Mouse (Mus musculus): Measurements from ENCODE around the gene Zbtb12.
"Not testable (repeated sequence)": the region's sequence is repeated elsewhere in the genome, so short reads cannot be mapped to it uniquely, and the experiment has no call there.

Gene Zbtb12

GRCm38 (mm10) chr17:34900826-34901225 is 21.5 kb downstream of the Zbtb12 start:
- DNase-seq (ENCODE audit: low read depth, low spot score), result not testable (repeated sequence)

- not testable (repeated sequence) for DNase-seq (ENCODE audit: low read depth, low spot score)
Observed at GRCm38 (mm10) chr17:34901948-34902347, 22.7 kb downstream of the Zbtb12 start.

- DNase-seq (ENCODE audit: low read depth, low spot score), result peak; percentile 68
Observed at GRCm38 (mm10) chr17:34902895-34903294, 23.6 kb downstream of the Zbtb12 start.

- peak; percentile 89 for DNase-seq (ENCODE audit: low read depth, low spot score)
Observed at GRCm38 (mm10) chr17:34910982-34911381, 31.7 kb downstream of the Zbtb12 start.

- DNase-seq (ENCODE audit: low read depth, low spot score), result peak; percentile 93
Observed at GRCm38 (mm10) chr17:34911945-34912351, 32.7 kb downstream of the Zbtb12 start.

GRCm38 (mm10) chr17:34913930-34914665 is 34.8 kb downstream of the Zbtb12 start, which contains the start of gene Slc44a4:
Gene Slc44a4, plus strand, starts transcription at chr17:34914466.
- DNase-seq (ENCODE audit: low read depth, low spot score), result no peak

- no peak for DNase-seq (ENCODE audit: low read depth, low spot score)
Observed at GRCm38 (mm10) chr17:34915410-34915831, 36.1 kb downstream of the Zbtb12 start.

- no peak for DNase-seq (ENCODE audit: low read depth, low spot score)
Observed at GRCm38 (mm10) chr17:34916316-34916715, 37.0 kb downstream of the Zbtb12 start.

GRCm38 (mm10) chr17:34917188-34917587 is 37.9 kb downstream of the Zbtb12 start:
- DNase-seq (ENCODE audit: low read depth, low spot score), result no peak

GRCm38 (mm10) chr17:34922939-34923338 is 43.7 kb downstream of the Zbtb12 start:
- DNase-seq (ENCODE audit: low read depth, low spot score), result peak; percentile 50

GRCm38 (mm10) chr17:34924258-34924657 is 45.0 kb downstream of the Zbtb12 start:
- DNase-seq (ENCODE audit: low read depth, low spot score), result no peak

- no peak for DNase-seq (ENCODE audit: low read depth, low spot score)
Observed at GRCm38 (mm10) chr17:34927306-34928019, 48.2 kb downstream of the Zbtb12 start.

- DNase-seq (ENCODE audit: low read depth, low spot score), result peak; percentile 84
Observed at GRCm38 (mm10) chr17:34928841-34929240, 49.6 kb downstream of the Zbtb12 start.

GRCm38 (mm10) chr17:34931061-34931734 is 51.9 kb downstream of the Zbtb12 start, which contains the start of gene Neu1:
Gene Neu1, plus strand, starts transcription at chr17:34931253.
- DNase-seq (ENCODE audit: low read depth, low spot score), result peak; percentile 99

- DNase-seq (ENCODE audit: low read depth, low spot score), result peak; percentile 38
Observed at GRCm38 (mm10) chr17:34931735-34932098, 52.4 kb downstream of the Zbtb12 start.

GRCm38 (mm10) chr17:34932287-34932686 is 53.0 kb downstream of the Zbtb12 start:
- no peak for DNase-seq (ENCODE audit: low read depth, low spot score)

- no peak for DNase-seq (ENCODE audit: low read depth, low spot score)
Observed at GRCm38 (mm10) chr17:34934031-34934430, 54.7 kb downstream of the Zbtb12 start.

GRCm38 (mm10) chr17:34934830-34935229 is 55.5 kb downstream of the Zbtb12 start:
- no peak for DNase-seq (ENCODE audit: low read depth, low spot score)

- DNase-seq (ENCODE audit: low read depth, low spot score), result no peak
Observed at GRCm38 (mm10) chr17:34937960-34938505, 58.8 kb downstream of the Zbtb12 start.

- peak; percentile 75 for DNase-seq (ENCODE audit: low read depth, low spot score)
Observed at GRCm38 (mm10) chr17:34941344-34942041, 62.2 kb downstream of the Zbtb12 start.

GRCm38 (mm10) chr17:34943128-34943815 is 64.0 kb downstream of the Zbtb12 start:
- DNase-seq (ENCODE audit: low read depth, low spot score), result no peak

Measured in ZHBTc4 (cell line).